Mouse (Mus musculus): ENCODE results near the gene Zfp319. TPM values are rescaled to one million over a fixed set of nuclear protein-coding genes. Genes with fewer than 3 reads are reported as not detected.
A peak's percentile ranks its signal among the peaks of the same experiment; 100 is the strongest.
"Not testable (repeated sequence)": the region's sequence is repeated elsewhere in the genome, so short reads cannot be mapped to it uniquely, and the experiment has no call there.

Zfp319 gene
- total RNA-seq (2021) = 1 to 10 TPM; 3.3 to 3.4 TPM
- long read RNA-seq, experiment 1, partial matches to known transcripts = 0 of 1 reads
- long read RNA-seq, experiment 1, other reads (novel, unspliced or antisense) = 1 of 1 reads
- long read RNA-seq, experiment 2, full-length matches to known transcripts = 1 of 2 reads
- long read RNA-seq, experiment 2, partial matches to known transcripts = 0 of 2 reads
- long read RNA-seq, experiment 2, other reads (novel, unspliced or antisense) = 1 of 2 reads

- DNase-seq = peak; percentile 93
Observed at GRCm38 (mm10) chr8:95331720-95332436, at the start of gene Zfp319, which contains the start of gene Usb1. Zfp319 (minus strand) TSS chr8:95331950. Usb1 (plus strand) TSS chr8:95332284.

- DNase-seq = no peak
Observed at GRCm38 (mm10) chr8:95380953-95381352, 49.2 kb upstream of the Zfp319 start.

- not testable (repeated sequence) for DNase-seq
Observed at GRCm38 (mm10) chr8:95378928-95379327, 47.2 kb upstream of the Zfp319 start.

GRCm38 (mm10) chr8:95377863-95378291 lies 46.1 kb upstream of the Zfp319 start:
- peak; percentile 71 for DNase-seq

- DNase-seq = no peak
Observed at GRCm38 (mm10) chr8:95377101-95377500, 45.4 kb upstream of the Zfp319 start.

- no peak for DNase-seq
Observed at GRCm38 (mm10) chr8:95376309-95376999, 44.7 kb upstream of the Zfp319 start.

- DNase-seq = no peak
Observed at GRCm38 (mm10) chr8:95375374-95375930, 43.7 kb upstream of the Zfp319 start.

GRCm38 (mm10) chr8:95374429-95374828 lies 42.7 kb upstream of the Zfp319 start:
- no peak for DNase-seq

GRCm38 (mm10) chr8:95373389-95374002 lies 41.7 kb upstream of the Zfp319 start:
- no peak for DNase-seq

- DNase-seq = no peak
Observed at GRCm38 (mm10) chr8:95369581-95370326, 38.0 kb upstream of the Zfp319 start.

GRCm38 (mm10) chr8:95363849-95364248 lies 32.1 kb upstream of the Zfp319 start:
- DNase-seq = no peak

- DNase-seq = no peak
Observed at GRCm38 (mm10) chr8:95362272-95362671, 30.5 kb upstream of the Zfp319 start.

GRCm38 (mm10) chr8:95361016-95361341 lies 29.2 kb upstream of the Zfp319 start:
- DNase-seq = no peak

- DNase-seq = no peak
Observed at GRCm38 (mm10) chr8:95360181-95361015, 28.6 kb upstream of the Zfp319 start.

GRCm38 (mm10) chr8:95358550-95359411 lies 27.0 kb upstream of the Zfp319 start:
- no peak for DNase-seq

GRCm38 (mm10) chr8:95354606-95355005 lies 22.9 kb upstream of the Zfp319 start:
- DNase-seq = no peak

GRCm38 (mm10) chr8:95352871-95353866 lies 21.4 kb upstream of the Zfp319 start:
- DNase-seq = no peak

- peak; percentile 81 for DNase-seq
Observed at GRCm38 (mm10) chr8:95352151-95352870, 20.6 kb upstream of the Zfp319 start, which contains the start of gene Mmp15. Mmp15 (plus strand) TSS chr8:95352268.
